ENCODE assay signal across 23 mouse cellular contexts in genomic region chr12:73347202-73347601, GRCm38 (mm10).
"Had no signal": no experiment of that assay in that cellular context is flagged by ENCODE, and none has a peak within 500 bp of the region (broad histone marks: within the 10 kb centered on the region; RNA-seq: fewer than 3 reads in every experiment).

No protein-coding gene starts in this region.

- DNase-seq: gastrocnemius, postnatal 14 days; gastrocnemius, postnatal 36 days; heart, adult 2 months; heart, postnatal 10 days; heart, postnatal 36 days; kidney, adult 11 months; kidney, adult 2 months; kidney, adult 9 months; kidney, postnatal 14 days; kidney, postnatal 36 days; layer of hippocampus, adult 9-11 months; layer of hippocampus, postnatal 36 days; left cerebral cortex, postnatal 4 days; liver, embryonic 13.5 days had no signal

- H3K9ac ChIP-seq: hindbrain, embryonic 13.5 days; hindbrain, embryonic 15.5 days; intestine, embryonic 15.5 days; kidney, embryonic 15.5 days; limb, embryonic 13.5 days; limb, embryonic 15.5 days; liver, embryonic 13.5 days; liver, embryonic 15.5 days had no signal

- H3K4me1 ChIP-seq: hindbrain, embryonic 13.5 days; hindbrain, embryonic 15.5 days; intestine, embryonic 15.5 days; liver, embryonic 15.5 days had no signal

- H3K4me2 ChIP-seq: hindbrain, embryonic 13.5 days; hindbrain, embryonic 15.5 days; intestine, embryonic 15.5 days; kidney, embryonic 15.5 days; limb, embryonic 13.5 days; limb, embryonic 15.5 days; liver, embryonic 13.5 days; liver, embryonic 15.5 days had no signal

- H3K9me3 ChIP-seq: hindbrain, embryonic 13.5 days; hindbrain, embryonic 15.5 days; intestine, embryonic 15.5 days; kidney, embryonic 15.5 days; limb, embryonic 13.5 days; limb, embryonic 15.5 days; liver, embryonic 13.5 days; liver, embryonic 15.5 days had no signal

- H3K27ac ChIP-seq: heart, adult 2 months; hindbrain, embryonic 13.5 days; hindbrain, embryonic 15.5 days; hindbrain, postnatal 0 days; intestine, embryonic 15.5 days; kidney, embryonic 15.5 days; kidney, postnatal 0 days; limb, embryonic 13.5 days; limb, embryonic 15.5 days; liver, embryonic 13.5 days; liver, embryonic 15.5 days had no signal

- H3K27me3 ChIP-seq: hindbrain, embryonic 13.5 days; hindbrain, embryonic 15.5 days; intestine, embryonic 15.5 days; kidney, embryonic 15.5 days; liver, embryonic 13.5 days; liver, embryonic 15.5 days had no signal

- H3K36me3 ChIP-seq: intestine, embryonic 15.5 days; liver, embryonic 13.5 days; liver, embryonic 15.5 days had no signal

- ATAC-seq: hindbrain, postnatal 0 days; intestine, embryonic 15.5 days had no signal

- H3K4me3 ChIP-seq: heart, adult 2 months; hindbrain, embryonic 13.5 days; hindbrain, embryonic 15.5 days; intestine, embryonic 15.5 days; kidney, embryonic 15.5 days; limb, embryonic 13.5 days; limb, embryonic 15.5 days; liver, embryonic 13.5 days; liver, embryonic 15.5 days had no signal
